Mouse (Mus musculus) gastrocnemius, postnatal 10 days (tissue): ENCODE measurements around the gene Jakmip3. TPM values are rescaled to one million over a fixed set of nuclear protein-coding genes. Genes with fewer than 3 reads are reported as not detected.
A peak's percentile ranks its signal among the peaks of the same experiment; 100 is the strongest.

ENCODE experiments used
- DNase-seq: peaks from one replicate; pipeline ENCODE4 v3.0.0; 2021; ENCODE audit warnings: mixed read lengths
- total RNA-seq, 2 experiments: library from RNA; stranded (reverse); gene quantifications; 2 replicates each; pipeline ENCODE4 v1.2.3; 2021

Gene Jakmip3
- total RNA-seq, 2 experiments from 2014 or later = 0.16 TPM; not detected in 1

DNA sequence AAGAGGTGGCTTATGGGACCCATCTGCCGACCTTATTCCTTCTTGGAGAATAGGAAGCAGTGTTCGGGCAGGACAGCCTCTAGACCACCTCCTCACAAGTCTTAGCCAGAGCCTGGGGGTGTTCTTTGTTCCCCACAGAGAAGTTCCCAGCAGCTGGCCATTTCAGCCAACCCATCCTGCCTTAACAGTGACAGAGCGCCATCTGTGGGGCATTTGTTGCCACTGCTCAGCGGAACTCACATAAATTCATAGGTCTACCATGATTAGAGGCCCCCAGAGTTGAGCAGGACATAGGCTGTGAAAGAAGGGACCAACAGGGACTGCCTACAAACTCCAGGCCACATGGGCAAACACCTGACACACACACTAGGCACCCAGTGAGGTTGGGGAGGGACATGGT lies 122.9 kb downstream of the Jakmip3 start:
- no peak for DNase-seq

DNA sequence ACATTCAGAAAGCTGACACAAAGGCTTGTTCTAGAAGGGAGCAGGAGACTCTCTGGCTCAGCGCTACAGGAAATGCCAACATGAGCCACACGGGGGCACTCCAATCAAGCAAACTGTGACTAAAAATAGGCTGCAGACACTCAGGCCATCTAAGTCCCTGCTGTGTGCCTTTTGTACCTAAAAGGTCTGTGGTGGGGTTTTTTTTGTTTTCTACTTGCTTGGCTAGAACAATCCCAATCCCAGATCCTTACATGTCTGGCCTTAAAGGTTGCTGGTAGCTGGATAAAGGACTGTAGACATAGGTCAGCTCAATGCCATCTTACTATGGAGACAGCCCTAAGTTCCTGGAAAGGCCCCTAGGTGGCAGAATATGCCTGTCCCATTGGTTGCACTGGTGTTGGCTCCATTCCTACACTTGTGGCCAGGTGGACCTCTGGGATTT lies 127.7 kb downstream of the Jakmip3 start:
- peak; percentile 70 for DNase-seq

DNA sequence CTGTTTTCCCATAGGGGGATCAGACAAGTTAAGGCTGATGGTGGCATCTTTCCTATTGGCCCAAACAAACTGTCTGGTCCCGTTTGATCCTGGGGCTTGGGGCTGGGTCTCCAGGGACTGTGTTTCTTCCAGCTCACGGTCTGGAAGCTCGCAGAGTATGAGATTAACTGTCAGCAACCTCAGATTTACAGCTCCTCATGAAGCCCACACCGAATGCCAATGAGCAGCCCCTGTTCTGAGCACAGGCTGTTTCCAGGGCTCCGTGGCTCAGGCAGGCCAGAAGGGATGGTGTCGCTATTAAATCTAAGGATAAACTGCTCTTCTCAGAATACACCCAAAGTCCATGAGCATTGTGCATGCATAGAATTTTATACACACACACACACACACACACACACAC lies 133.7 kb downstream of the Jakmip3 start:
- no peak for DNase-seq

DNA sequence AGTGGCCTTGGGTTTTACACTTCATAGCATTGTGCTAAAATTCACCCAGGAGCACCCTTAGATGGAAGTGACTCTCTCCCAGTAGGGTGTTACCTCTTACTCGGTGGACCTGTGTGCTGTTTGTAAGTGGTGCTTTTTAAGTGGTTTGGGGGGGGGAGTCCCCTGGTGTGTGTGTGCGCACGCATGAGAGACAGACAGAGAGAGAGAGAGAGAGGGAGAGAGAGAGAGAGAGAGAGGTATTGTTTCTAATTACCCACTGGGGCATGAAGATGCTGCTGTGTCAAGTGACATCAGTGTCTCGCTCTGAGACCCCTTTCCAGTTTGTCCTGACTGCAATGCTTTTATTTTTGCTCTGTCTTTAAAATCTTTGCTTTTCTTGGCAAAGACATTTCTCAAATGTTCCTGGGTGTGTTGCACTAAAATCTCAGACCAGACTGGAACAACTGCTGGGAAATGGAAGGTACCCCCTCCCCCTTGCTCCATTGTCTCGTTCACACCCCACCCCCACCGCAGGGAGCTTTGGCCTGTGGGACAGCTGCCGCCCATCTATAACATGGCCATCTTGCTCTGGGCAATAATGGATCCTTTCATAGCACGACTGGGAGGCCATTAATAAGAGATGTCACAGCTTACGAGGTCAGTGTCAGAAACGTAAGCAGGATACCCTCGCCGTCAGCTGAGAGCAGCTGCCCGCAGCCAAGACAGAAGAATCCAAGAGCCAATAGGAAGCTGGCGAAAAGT lies 134.7 kb downstream of the Jakmip3 start:
- no peak for DNase-seq

DNA sequence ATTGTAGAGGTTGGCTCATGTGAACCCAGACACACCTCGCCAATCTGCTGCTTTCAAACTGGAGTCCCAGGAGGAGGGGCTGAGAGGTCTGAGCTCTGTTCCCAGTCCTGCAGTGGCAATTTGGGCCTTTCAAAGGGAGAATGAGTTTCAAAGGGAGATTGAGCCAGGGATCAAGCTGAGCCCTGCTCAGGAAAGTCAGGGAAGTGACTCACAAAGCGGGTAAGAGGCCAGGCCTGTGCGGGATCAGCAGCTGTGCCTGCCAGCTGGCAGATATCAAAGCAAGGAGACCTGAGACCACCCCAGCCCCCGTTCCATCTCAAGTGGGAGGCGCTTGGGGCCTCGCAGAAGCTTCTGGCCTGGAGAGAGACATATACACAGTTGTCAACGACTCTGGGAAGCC lies 136.8 kb downstream of the Jakmip3 start:
- no peak for DNase-seq

DNA sequence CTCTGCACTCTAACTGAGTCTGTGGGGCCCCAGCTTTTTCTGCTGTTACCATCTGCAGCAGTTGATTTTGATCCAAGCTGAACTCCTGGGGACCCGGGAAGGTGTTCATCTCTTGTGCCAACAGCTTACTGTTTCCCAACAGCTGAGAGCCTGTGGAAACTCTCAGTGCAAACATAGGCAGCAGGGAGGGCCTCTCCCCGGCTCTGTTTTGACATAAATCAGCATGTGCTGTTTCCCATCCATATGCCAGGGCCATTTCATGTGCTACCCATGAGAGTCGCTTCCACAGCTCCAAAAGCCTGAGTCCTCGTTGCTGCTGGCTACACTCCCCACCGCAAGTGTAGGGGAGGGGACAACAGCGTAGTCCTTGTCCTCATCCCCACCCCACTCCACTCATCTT lies 137.7 kb downstream of the Jakmip3 start:
- no peak for DNase-seq

DNA sequence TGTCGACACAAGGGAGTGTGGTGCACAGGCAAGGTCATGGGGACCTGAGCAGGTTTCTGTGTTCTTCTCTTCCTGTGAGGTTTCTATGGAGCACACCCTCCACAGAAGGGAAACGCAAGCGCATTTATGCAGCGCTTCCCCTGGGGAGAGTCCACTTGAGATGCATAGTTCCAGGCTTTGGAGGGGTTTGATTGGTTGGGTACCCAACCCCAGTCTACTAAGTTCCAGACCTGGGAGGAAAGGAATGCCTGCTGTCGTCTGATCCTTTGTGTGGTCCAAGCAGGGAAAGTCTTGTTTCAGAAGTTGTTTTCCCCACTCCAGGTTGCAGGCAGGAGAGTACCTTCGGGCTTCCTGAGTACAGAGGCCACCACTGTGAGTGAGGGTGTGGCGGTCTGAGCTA lies 138.6 kb downstream of the Jakmip3 start:
- no peak for DNase-seq

DNA sequence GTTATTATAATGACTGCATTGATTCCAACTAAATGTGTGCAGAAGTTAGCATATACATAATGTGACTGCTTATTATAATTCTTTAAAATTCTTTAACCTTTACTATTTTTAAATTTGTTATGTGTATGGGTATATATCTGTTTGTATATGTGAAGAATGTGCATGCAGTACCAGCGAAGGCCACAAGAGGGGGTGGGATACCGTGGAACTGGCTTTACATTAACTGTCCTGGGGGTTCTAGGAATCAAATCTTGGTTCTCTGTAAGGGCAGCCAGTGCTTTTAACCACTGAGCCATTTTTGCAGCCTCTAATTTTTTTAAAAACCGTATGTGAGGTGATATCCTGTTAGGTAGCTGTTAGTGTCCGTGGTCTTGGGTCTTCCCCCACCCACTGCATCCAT lies 140.2 kb downstream of the Jakmip3 start:
- no peak for DNase-seq

DNA sequence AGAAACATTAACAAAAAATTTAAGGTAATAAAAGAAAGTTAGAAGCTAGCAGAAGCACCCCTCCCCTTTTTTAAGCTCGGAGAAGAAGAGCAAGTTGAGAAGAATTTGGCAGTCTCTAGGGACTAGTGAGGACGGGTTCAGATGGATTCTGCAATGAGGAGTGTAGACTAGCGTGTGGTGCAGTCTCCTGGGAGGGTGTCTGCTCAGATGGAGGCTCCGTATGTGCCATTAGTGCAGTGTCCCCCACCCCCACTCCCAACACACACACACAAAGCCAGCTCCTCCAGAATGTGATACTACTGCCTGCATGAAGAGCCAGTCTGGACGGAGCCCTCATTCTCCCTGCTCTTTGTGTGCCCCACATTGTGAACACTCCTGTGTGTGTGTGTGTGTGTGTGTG lies 140.6 kb downstream of the Jakmip3 start:
- no peak for DNase-seq

DNA sequence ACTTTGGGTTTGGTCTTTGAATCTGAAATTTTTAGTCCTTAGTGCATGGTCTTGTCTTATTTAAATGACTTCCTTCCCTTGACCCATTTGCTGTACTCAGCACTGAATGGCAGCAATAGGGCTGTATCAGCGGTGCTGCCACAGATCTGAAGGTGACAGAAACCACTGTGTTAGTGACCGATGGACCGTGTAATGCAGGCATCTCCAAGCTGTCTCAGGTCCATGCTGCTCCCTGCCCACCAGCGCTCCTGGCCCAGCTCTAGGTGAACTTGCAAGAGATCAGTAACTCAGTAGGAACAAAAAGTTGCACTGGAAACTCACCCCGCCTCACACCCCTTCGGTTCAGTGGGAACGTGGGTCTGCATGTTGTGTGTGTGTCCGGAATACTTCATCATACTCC lies 141.8 kb downstream of the Jakmip3 start:
- no peak for DNase-seq

DNA sequence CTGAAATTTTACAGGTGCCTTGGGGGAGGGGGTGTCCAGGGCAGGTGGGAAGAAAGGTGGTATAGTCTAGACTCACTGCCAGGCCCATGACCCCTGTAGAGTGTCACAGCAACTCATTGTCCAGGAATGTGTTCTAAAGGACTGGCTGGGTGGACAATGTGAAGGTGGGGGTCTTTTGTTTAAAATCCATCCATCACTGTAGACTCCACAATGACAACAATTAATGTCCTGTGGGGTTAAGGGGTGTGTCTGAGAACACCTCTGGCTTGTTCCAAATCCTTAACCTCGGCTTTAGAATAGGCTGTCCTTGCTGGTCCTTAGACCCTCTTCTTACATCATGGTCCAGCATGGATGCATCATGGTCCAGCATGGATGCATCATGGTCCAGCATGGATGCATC lies 143.8 kb downstream of the Jakmip3 start:
- DNase-seq = no peak

DNA sequence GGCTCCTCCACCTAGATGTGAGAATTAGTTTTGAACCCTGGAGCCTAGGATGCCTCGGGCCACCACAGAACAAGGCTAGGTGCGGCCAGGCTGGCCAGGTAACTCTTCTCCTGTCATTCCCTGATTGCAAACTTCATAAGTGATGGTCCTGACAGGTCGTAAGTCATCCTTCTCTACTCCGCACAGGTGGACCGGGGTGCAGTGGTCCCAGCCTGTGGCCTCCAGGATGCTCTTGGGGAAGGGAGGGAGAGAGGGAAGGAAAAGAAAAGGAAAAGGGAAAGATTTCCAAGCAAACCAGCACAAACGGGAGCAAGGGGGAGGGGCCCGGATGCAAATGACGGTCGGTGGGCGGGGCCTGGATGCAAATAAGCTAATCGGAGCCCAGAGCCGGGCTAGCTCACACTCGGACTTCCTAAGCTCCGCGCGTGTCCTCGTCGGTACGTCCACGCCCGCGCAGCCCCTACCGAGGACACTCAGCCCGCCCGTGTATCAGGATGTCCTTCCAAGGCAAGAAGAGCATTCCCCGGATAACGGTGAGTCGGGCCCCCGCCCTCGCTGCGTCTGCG lies 145.2 kb downstream of the Jakmip3 start, which contains the start of gene Dpysl4:
TSS of gene Dpysl4 (plus strand) at position 373 of the 566 bp plus-strand sequence.
- peak; percentile 66 for DNase-seq

DNA sequence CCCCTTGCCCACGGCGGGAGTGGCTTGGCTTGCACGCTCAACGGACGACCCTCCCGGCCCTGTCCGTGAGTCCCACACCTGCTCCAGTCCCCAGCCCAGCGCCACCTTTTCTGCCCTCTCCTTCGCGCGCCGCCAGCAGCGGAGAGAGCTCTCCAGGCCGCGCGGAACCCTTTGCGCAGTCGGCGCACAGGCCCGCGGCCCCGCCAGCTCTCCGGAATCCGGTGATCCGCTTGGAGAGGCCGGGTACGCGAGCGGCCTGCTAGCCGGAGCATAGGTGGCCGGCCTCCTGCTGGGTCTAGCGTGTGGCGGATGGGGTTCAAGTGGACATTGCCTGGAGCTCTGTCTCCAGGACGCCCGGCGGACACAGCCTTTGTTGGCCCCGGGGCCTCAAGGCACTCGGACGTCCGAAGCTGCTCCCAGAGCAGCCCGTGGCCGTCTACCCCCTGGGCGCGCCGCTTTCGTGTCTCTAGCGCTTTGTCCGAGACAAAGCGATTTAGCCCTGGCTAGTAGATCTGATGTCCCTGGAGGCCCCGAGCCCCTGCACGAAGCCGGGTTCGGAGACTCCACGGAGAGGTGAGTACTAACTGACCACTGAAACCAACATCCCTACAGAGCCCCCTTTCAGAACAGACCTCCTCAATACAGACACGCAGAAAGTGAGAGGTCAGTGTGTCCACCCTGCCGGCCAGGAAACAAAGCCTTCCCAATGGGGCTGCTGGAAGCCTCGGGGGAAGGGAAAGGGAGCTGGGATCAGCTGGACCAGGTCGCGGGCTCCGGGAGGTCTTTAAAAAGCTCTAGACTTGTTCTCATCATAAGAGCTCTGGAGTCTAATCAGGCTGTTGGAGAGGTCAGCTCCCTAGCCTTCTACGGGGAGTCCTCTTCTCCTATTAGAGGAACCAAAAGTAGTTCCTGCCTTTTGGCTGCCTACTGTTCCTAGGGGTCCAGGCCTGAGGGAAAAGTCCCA lies 145.9 kb downstream of the Jakmip3 start:
- DNase-seq = peak; percentile 52

DNA sequence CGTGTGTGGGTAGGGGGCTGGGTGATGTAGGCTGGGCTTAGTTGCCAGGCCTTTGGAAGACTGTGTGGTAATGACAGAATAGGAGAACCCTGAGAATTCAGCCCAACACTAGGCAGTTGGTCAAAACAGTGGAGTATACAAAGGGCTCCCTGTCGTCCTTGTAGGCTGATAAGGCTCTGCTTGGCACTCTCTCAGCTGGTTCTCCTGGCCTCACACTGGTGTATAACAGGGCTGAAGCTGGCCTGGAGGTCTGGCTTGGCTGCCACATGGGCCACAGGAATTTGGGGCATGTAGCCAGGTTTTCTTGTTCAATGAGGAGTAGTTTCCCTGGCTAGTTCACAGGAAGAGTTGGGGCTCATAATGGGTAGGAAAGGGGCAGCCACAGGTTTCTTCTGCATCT lies 147.3 kb downstream of the Jakmip3 start:
- DNase-seq = peak; percentile 25

DNA sequence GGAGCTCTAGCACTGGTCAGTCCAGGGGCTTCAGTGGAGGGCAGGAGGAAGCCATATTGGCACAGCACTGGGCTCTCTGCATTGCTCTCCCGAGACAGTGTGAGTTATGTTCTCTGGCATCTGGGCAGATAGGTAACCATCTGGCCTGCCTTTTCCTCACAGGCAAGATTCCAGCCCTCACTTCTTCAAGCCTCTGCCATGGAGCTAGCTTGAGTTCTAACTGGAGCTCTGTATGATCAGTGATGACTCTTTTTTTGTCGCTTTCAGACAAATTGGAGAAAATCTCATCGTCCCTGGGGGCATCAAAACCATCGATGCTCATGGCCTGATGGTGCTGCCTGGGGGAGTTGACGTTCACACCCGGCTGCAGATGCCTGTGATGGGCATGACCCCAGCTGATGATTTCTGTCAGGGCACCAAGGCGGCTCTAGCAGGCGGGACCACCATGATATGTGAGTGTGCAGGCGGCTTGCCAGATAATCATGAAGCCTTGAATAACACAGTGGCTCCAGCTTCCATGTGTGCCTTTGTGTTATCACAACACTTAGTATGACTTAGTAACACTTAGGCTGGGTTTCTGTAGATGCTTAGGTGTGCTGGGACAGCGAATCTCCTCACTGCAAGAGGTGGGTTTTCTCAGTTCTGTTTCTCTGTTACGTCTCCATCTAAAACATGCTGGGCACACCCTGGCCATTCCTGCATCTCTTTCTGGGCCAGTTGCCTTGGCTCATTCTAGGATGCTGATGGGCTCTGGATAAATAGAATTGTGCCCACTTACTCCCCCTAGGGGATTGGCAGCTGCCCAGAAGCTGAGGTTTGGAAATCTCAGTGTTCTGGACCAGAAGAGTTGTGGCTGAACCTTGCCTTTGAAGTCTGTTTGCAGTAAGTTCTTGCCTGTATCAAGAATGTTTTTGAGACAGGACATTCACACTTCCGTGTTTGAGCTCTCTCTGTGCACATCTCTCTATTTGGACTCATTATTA lies 149.7 kb downstream of the Jakmip3 start:
- no peak for DNase-seq

DNA sequence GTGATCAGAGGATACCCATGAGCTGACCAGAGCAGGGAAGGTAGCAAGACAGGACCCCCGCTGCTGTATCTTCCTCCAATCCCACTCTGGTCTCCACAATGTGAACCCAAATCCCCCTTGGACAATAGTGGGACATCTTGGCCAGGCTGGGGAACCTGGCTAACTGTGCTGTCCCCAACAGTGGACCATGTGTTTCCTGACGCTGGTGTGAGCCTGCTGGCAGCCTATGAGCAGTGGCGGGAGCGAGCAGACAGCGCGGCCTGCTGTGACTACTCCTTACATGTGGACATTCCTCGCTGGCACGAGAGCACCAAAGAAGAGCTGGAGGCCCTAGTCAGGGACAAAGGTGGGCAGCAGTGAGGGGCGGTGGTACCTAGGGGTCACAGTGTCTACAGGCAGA lies 151.2 kb downstream of the Jakmip3 start:
- no peak for DNase-seq

DNA sequence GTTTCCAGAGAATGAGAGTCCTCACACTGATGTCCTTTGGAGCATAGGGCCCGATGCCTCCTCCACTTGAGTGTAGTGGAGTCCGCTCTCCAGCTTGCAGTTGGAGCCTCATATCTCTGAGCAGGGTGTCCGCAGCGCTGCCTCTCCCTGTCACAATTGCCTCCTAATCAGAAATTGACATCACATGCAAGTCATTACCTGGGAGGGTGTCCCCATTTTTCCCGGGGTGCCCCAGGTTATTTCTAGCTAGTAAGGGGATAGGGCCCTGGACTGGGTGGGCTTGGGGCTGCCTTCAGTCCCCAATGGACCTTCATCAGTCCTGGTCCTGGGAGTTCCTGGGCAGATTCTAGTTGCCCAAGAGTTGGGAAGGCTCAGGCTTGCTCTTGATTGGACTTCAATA lies 152.1 kb downstream of the Jakmip3 start:
- DNase-seq = no peak

DNA sequence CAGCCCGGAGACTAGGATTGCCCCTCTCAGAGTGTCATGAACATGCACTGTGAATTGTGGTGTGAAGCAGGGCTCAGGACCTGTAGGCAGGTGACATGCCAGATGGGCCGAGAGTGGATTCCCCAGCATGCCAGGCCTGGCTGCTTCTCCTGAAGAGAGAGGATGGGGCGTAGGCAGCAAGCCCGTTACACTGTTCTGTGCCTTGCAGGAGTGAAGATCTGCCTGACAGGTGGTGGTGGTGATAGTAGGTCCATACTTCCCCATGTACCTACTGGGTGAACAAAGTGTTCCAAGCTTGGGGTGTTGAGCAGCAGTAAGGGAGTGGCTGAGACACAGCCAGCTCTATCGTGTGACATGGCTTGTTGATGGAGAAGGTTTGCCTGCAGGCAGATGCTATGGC lies 152.6 kb downstream of the Jakmip3 start:
- no peak for DNase-seq

DNA sequence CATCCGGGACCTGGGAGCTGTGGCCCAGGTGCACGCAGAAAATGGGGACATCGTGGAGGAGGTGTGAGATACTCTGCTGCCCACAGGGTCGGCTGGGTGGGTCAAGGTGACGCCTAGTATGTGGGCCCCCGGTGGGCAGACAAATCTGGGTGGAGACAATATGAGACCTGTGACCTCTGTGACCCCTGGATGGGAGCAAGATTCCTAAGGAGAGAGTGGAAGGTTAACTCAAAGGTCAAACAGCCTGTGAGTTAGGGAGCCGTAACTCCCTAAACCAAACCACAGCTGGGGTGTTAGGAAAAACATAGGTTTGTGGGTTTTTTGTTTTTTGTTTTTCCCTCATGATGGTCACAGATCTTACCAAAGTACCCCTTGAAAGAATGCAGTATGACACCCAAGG lies 153.3 kb downstream of the Jakmip3 start:
- no peak for DNase-seq

DNA sequence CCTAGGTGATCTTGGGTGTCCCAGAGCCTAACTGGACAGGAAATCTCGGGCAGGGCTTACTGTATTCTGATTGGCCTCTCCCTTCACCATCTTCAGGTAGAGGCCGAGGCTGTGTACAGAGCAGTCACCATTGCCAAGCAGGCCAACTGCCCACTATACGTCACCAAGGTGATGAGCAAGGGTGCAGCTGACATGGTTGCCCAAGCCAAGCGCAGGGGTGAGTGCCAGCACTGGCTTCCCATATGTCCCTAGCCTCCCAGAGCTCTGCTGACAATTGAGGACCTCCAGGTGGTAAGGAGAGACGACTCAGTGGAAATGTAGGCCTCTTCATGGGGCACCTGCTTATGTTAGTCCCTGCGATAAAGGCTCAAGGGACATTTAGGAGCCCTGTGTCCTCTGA lies 154.2 kb downstream of the Jakmip3 start:
- DNase-seq = no peak

DNA sequence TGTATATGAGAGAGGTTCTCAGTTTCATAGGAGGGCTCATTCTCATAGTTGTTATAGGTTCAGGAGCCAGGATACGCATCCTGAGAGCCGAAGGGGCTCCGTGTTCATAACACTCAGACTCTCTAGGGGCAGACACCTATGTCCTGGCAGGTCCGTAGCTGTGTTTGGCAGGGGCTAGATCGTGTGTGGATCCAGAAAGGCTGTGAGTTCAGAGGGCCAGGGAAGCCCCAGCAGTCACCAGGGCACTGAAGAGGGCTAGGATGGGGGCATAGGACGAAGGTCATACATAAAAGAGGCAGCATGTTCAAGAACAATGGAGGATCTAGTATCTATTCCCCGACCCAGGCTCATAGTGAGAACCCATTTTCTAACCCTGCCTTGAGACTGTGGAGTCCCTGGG lies 154.8 kb downstream of the Jakmip3 start:
- no peak for DNase-seq

DNA sequence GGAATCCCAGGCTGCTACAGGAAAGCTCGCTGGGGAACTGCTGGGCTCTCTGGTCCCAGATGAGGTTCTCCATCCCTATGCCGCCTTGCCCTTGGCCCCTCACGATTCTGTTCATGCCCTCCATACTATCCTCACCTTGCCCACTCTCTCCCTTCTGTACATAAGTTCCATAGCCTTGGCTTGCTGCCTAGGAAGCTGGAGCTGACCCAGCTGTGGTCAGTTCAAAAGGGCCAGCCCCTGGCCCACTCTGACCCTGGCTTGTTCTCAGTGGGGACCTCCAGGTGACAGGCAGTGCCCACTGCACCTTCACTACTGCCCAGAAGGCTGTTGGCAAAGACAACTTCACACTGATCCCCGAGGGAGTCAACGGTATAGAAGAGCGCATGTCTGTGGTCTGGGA lies 155.9 kb downstream of the Jakmip3 start:
- no peak for DNase-seq
